Mouse (Mus musculus) myocyte (in vitro differentiated cells): ENCODE results near the gene Echs1.

Experiments
- MAX ChIP-seq: IDR thresholded peaks from one replicate; pipeline ENCODE4 v1.6.1; 2011; ENCODE audit warnings: low read depth, mild to moderate bottlenecking, control low read depth
- MYOD1 ChIP-seq, 3 experiments: IDR thresholded peaks; one replicate each; pipeline ENCODE4 v1.6.1; 2011; ENCODE audit warnings: control low read depth in 2 of 3, low read depth in 2 of 3, mild to moderate bottlenecking in 2 of 3, moderate library complexity in 1 of 3; ENCODE audit not compliant: insufficient read length in 2 of 3, control insufficient read depth in 1 of 3
- POLR2A ChIP-seq: IDR thresholded peaks from one replicate; pipeline ENCODE4 v1.6.1; 2011; ENCODE audit warnings: low read depth, mild to moderate bottlenecking, control low read depth, moderate library complexity; ENCODE audit not compliant: insufficient read length
- POLR2AphosphoS2 ChIP-seq: IDR thresholded peaks from one replicate; pipeline ENCODE4 v1.6.1; 2011; ENCODE audit warnings: low read depth, control low read depth; ENCODE audit not compliant: insufficient read length
- REST ChIP-seq: IDR thresholded peaks from one replicate; pipeline ENCODE4 v1.6.1; 2011; ENCODE audit warnings: mild to moderate bottlenecking, control low read depth, moderate library complexity; ENCODE audit not compliant: insufficient read depth, insufficient read length
- TCF12 ChIP-seq: IDR thresholded peaks from one replicate; pipeline ENCODE4 v1.6.1; 2011; ENCODE audit warnings: mild to moderate bottlenecking, control low read depth; ENCODE audit not compliant: poor library complexity, insufficient read depth, severe bottlenecking
- TCF3 ChIP-seq: IDR thresholded peaks from one replicate; pipeline ENCODE4 v1.6.1; 2011; ENCODE audit warnings: low read depth, control low read depth; ENCODE audit not compliant: insufficient read length
- USF1 ChIP-seq: IDR thresholded peaks from one replicate; pipeline ENCODE4 v1.6.1; 2011; ENCODE audit warnings: low read depth, mild to moderate bottlenecking, control low read depth, moderate library complexity

GRCm38 (mm10) chr7:140070042-140070711 lies 46.1 kb downstream of the Echs1 start:
- no peak for TF ChIP-seq TCF12
- no peak for TF ChIP-seq MAX
- no peak for TF ChIP-seq TCF3
- TF ChIP-seq REST = no peak
- TF ChIP-seq POLR2A = no peak
- TF ChIP-seq USF1 = no peak
- TF ChIP-seq POLR2AphosphoS2 = no peak
- TF ChIP-seq MYOD1 (IDR thresholded peaks at IDR 0.05; ENCODE audit: control insufficient read depth in 1 of 3, insufficient read length in 2 of 3, low read depth in 2 of 3) = no peak
